Mouse (Mus musculus) liver, embryonic 11.5 days (tissue): Measurements from ENCODE around the gene Chd5. TPM values are rescaled to one million over a fixed set of nuclear protein-coding genes. Genes with fewer than 3 reads are reported as not detected.

Experiments
- ATAC-seq: fragments of 200-750 bp; cut with Nextera tagmentation; replicated peaks from 2 replicates; pipeline ENCODE4 v1.8.0; 2017; ENCODE audit warnings: moderate number of reproducible peaks, mild to moderate bottlenecking, moderate TSS enrichment, moderate library complexity; ENCODE audit not compliant: low FRiP score
- DNase-seq: peaks from one replicate; pipeline ENCODE4 v3.0.0-alpha.2; 2017; ENCODE audit warnings: low spot score
- H3K27ac ChIP-seq: fragments of 300-500 bp; sonication (generic); 2 replicates; pipeline ENCODE4 v1.5.1; 2014; ENCODE audit warnings: mild to moderate bottlenecking, low read depth, low read length, control low read depth
- H3K27me3 ChIP-seq: fragments of 300-500 bp; sonication (generic); replicated peaks from 2 replicates; pipeline ENCODE4 v1.6.1; 2014; ENCODE audit warnings: low read length, mixed read lengths; ENCODE audit not compliant: control insufficient read depth, insufficient read depth
- H3K36me3 ChIP-seq: fragments of 300-500 bp; sonication (generic); 2 replicates; pipeline ENCODE4 v1.6.1; 2014; ENCODE audit warnings: mild to moderate bottlenecking, low read length, moderate library complexity, mixed read lengths; ENCODE audit not compliant: control insufficient read depth, insufficient read depth
- H3K4me1 ChIP-seq: fragments of 300-500 bp; sonication (generic); replicated peaks from 2 replicates; pipeline ENCODE4 v1.6.1; 2014; ENCODE audit warnings: low read length, mixed read lengths; ENCODE audit not compliant: control insufficient read depth, insufficient read depth
- H3K4me2 ChIP-seq: fragments of 300-500 bp; sonication (generic); 2 replicates; pipeline ENCODE4 v1.6.1; 2014; ENCODE audit warnings: mild to moderate bottlenecking, control low read depth, moderate library complexity
- H3K4me3 ChIP-seq: fragments of 300-500 bp; sonication (generic); 2 replicates; pipeline ENCODE4 v1.5.1; 2014; ENCODE audit warnings: low read depth, low read length, control low read depth
- H3K9ac ChIP-seq: fragments of 300-500 bp; sonication (generic); 2 replicates; pipeline ENCODE4 v1.6.1; 2014; ENCODE audit warnings: low read depth, low read length, control low read depth
- H3K9me3 ChIP-seq: fragments of 300-500 bp; sonication (generic); 2 replicates; pipeline ENCODE4 v1.6.1; 2016; ENCODE audit warnings: low read length, inconsistent platforms, mixed read lengths; ENCODE audit not compliant: control insufficient read depth
- WGBS: fragments of 180-500 bp; shearing (Covaris S2); extraction: QIAGEN DNeasy Blood & Tissue Kit; methylation state at CpG from one replicate; pipeline ENCODE4 v1.1.7; 2014; 5-methylcytosine and 5-hydroxymethylcytosine counted together
- polyA plus RNA-seq: library from polyadenylated mRNA; unstranded; fragments of >200 nt; fragmentation: Nextera tagmentation; extraction: Ambion mirVana; gene quantifications from 2 replicates; pipeline ENCODE4 v1.2.1, GENCODE M21; 2014

Chd5 gene
- polyA plus RNA-seq, 1 experiment from 2014 or later: 0.32 TPM

DNA sequence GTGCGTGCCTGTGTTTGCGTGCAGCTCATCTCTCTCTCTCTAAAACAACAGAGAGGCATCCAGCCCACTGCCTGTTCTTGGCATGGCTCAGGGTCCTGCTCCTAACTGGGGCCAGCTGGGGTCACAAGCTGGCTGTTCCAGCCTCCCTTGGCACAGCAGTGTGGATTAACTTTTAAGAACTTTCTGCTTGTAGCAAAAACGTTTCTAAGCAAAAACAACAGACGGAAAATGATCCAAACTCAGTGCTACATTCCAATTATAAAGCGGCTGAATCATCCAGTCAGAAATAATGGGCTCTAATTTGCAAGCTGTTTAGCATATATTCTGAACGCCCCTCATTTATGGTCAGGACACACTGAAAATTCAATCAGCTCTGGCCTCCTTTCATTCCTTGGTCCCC lies 66.7 kb downstream of the Chd5 start:
- no peak overlapping the region for H3K4me3 ChIP-seq
- no peak overlapping the region for H3K9ac ChIP-seq
- DNase-seq (no peak), ATAC-seq (no peak)
- 71% methylated on average over 6 of the region's 6 CpGs for WGBS
- no peaks in the 10 kb centered on the region for H3K4me1 ChIP-seq
- H3K27me3 ChIP-seq: no peaks in the 10 kb centered on the region
- no peaks in the 10 kb centered on the region for H3K36me3 ChIP-seq
- no peak overlapping the region for H3K27ac ChIP-seq
- no peak overlapping the region for H3K4me2 ChIP-seq
- H3K9me3 ChIP-seq: no peaks in the 10 kb centered on the region

DNA sequence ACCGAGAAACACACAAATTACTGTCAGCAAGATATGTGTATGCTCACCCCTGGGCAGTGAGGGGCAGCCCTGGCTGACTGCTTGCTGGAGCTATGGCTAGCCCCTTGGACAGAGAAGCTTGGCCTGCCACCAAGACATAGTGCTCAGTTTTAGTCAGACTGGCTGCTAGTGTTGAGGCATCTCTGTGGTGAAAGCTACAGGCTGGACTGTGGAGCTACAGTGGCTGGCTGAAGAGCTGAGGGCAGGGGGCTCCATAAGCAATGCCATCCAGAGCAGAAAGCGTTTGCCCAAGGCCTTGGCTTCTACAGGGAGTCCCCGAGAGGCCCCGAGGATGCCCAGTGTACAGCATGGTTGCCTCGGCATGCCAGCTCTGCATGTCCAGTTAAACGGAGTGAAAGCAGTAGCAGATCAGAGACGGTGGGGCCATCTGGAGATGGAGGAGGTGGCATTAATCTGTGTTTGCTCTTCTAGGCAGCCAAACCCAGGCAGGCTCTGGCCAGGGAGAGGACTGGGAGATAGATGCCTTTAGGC lies 67.3 kb downstream of the Chd5 start:
- no peaks in the 10 kb centered on the region for H3K36me3 ChIP-seq
- no peak overlapping the region for H3K9ac ChIP-seq
- H3K27me3 ChIP-seq: no peaks in the 10 kb centered on the region
- no peak overlapping the region for H3K27ac ChIP-seq
- no peak overlapping the region for H3K4me2 ChIP-seq
- DNase-seq (no peak), ATAC-seq (no peak)
- H3K9me3 ChIP-seq: no peaks in the 10 kb centered on the region
- H3K4me1 ChIP-seq: no peaks in the 10 kb centered on the region
- WGBS: 74% methylated on average over 7 of the region's 7 CpGs
- no peak overlapping the region for H3K4me3 ChIP-seq

DNA sequence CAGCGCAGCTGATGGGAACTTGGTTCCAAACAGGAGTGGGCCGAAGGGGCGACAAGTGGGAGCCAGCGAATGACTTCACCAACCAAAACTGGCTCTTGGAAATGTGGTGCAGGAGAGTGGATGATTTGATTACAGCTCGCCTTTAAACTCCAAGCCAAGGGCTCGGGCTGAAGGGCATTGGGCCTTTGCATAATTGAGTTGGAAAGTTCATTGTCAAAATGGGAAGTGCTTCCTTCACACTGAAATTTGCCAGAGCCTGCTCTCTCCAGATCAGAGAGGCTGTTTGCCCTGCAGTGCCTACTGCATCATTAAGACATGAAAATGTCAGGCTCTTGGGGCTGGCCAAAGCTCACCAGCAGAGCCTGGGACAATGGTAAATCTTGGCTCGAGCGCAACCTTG lies 68.1 kb downstream of the Chd5 start:
- no peak overlapping the region for H3K27ac ChIP-seq
- no peak overlapping the region for H3K4me3 ChIP-seq
- no peak for DNase-seq
- H3K9ac ChIP-seq: no peak overlapping the region
- no peaks in the 10 kb centered on the region for H3K27me3 ChIP-seq
- no peak for ATAC-seq
- H3K4me1 ChIP-seq: no peaks in the 10 kb centered on the region
- 77% methylated on average over 8 of the region's 8 CpGs for WGBS
- no peaks in the 10 kb centered on the region for H3K36me3 ChIP-seq
- no peaks in the 10 kb centered on the region for H3K9me3 ChIP-seq
- no peak overlapping the region for H3K4me2 ChIP-seq

DNA sequence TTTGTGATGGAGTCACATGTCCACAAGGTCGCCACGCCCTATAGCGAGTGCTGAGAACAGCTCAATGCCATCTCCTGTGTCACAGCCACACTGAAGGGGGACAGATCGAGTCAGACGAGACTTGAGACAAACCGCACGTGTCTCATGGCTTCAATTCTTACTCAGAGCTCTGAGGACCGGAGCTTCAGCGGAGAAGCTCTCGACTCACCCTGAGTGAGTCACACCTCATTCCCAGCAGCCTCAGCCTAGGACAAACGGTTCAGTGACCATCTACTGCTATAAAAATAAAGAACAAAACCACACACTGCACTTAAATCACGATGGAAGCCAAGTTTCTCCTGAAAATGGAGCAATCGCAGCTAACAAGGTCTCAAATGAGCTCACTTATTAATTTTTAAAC lies 72.5 kb downstream of the Chd5 start:
- ATAC-seq: no peak
- WGBS: 75% methylated on average over 13 of the region's 13 CpGs

DNA sequence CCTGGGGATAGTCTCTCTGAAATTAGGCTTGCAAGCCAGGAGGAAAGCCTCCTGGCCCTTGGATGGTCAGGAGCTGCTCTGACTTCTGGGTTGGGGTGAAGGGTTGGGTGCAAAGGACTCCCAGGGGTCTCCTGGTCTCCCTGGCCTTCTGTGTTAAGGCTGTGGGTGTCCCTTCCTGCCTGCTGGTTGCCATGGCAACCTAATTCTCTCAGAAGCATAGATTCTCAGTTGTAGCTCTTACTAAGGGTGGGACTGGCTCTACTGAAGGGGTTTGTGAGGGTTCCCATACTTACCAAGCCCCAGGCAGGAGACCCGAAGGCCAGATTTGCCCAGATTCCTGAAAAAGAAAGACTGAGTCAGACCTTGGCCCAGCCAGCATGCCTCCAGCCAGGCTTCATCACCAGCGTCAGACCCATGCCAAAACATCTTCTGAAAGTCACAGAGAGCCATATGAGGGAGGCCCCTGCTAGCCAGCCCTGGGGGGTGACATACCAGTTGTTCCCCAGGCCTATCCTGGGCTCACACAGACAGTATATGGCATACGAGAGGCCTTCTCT lies 74.2 kb downstream of the Chd5 start:
- Histone ChIP-seq H3K4me2 (no peak overlapping the region), H3K36me3 (no peaks in the 10 kb centered on the region), H3K27me3 (no peaks in the 10 kb centered on the region), H3K9me3 (no peaks in the 10 kb centered on the region), H3K27ac (no peak overlapping the region), H3K9ac (no peak overlapping the region), H3K4me1 (no peaks in the 10 kb centered on the region), H3K4me3 (no peak overlapping the region)
- ATAC-seq (no peak), DNase-seq (no peak)
- WGBS: 76% methylated on average over 3 of the region's 3 CpGs

More for the DNA sequence above, 72.5 kb downstream of the Chd5 start:
- Histone ChIP-seq H3K9ac (no peak overlapping the region), H3K27me3 (no peaks in the 10 kb centered on the region), H3K4me1 (no peaks in the 10 kb centered on the region), H3K9me3 (no peaks in the 10 kb centered on the region), H3K27ac (no peak overlapping the region), H3K4me3 (no peak overlapping the region), H3K36me3 (no peaks in the 10 kb centered on the region), H3K4me2 (no peak overlapping the region)
- DNase-seq: no peak

DNA sequence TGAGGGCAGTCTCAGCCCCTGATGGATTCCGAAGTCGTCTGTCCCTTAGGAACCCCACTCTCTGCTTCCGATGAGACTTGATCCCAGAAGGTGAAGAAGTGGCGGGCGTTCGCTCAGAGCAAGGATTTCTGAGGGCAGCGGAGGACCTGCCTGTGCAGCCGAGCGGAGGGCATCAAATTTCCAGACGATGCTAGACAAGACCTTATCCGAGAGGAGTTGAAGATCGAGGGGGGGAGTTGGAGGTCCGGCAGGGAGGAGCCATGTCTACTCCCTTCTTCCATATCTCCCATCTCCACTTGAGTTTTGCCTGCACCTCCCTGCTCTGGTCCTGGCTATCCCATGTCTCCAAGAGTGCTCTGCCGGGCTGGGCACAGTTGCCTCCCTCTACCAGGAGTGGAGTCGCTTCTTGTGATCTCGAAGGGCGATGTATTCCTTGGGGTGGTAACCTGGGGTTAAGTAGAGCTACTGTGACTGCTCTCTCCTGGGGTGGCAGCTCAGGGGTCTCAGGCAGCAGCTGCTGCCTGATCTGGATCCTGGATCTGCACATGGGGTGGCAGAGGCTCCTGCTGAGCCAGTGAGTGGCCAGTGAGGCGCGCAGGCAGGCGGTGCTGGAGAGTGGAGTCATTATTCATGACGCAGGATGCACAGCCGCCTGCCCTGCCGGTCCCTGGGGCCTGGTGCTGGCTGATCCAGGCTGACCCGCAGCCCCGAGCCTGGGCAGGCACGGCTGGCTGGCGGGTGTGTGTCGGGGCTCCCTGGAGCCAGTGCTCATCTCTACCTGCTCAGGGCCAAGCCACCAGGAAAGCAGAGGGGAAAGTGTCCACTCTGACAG lies 80.0 kb downstream of the Chd5 start:
- Histone ChIP-seq H3K36me3 (no peaks in the 10 kb centered on the region), H3K9ac (no peak overlapping the region), H3K4me3 (no peak overlapping the region), H3K9me3 (no peaks in the 10 kb centered on the region), H3K27ac (no peak overlapping the region), H3K4me1 (no peaks in the 10 kb centered on the region), H3K4me2 (no peak overlapping the region), H3K27me3 (no peaks in the 10 kb centered on the region)
- 50% methylated on average over 28 of the region's 28 CpGs for WGBS
- ATAC-seq: no peak
- no peak for DNase-seq

DNA sequence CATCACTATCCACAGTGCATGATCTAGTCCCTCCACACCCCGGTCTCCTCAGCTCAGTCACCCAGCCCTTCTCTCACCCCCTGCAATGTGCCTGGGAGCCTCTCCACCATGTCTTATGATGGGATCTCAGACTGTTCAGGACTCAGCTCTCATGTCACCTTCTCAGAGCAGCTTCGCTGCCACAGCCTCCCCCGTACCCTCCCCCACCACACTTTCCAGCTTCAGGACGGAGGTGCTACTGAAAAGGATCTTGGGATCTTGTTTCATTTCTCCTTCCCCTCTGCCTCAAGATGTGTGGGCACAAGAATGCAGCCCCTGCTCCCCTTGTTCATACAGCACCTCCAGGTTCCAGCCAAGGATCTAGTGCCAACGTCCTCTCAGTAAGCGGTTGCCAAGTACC lies 85.1 kb downstream of the Chd5 start:
- DNase-seq (no peak), ATAC-seq (no peak)
- H3K9me3 ChIP-seq: no peaks in the 10 kb centered on the region
- no peaks in the 10 kb centered on the region for H3K27me3 ChIP-seq
- H3K27ac ChIP-seq: no peak overlapping the region
- no peak overlapping the region for H3K9ac ChIP-seq
- no peak overlapping the region for H3K4me2 ChIP-seq
- H3K36me3 ChIP-seq: no peaks in the 10 kb centered on the region
- WGBS: 87% methylated on average over 6 of the region's 6 CpGs
- H3K4me3 ChIP-seq: no peak overlapping the region
- H3K4me1 ChIP-seq: no peaks in the 10 kb centered on the region

DNA sequence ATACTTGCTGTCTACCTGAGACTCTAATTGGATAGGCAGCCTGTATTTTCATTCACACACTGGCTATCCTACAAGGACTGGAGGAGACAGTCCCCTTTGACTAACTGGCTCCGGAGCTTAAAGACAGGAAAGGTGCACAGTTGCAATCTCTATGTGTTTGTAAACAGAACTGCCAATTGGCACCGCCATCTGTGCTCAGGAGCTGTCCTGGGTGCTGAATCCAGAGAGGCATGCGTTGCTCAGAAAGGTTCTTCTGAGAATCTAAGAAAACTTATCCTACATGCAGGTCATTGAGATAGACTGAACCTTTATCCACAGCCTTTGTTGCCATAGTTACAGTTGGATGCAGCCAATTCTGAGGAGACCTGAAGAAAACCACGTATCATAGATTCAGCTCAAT lies 85.9 kb downstream of the Chd5 start:
- H3K9me3 ChIP-seq: no peaks in the 10 kb centered on the region
- DNase-seq (no peak), ATAC-seq (no peak)
- H3K36me3 ChIP-seq: no peaks in the 10 kb centered on the region
- H3K4me2 ChIP-seq: no peak overlapping the region
- no peak overlapping the region for H3K27ac ChIP-seq
- H3K9ac ChIP-seq: no peak overlapping the region
- no peak overlapping the region for H3K4me3 ChIP-seq
- WGBS: 42% methylated on average over 4 of the region's 4 CpGs
- no peaks in the 10 kb centered on the region for H3K4me1 ChIP-seq
- no peaks in the 10 kb centered on the region for H3K27me3 ChIP-seq

DNA sequence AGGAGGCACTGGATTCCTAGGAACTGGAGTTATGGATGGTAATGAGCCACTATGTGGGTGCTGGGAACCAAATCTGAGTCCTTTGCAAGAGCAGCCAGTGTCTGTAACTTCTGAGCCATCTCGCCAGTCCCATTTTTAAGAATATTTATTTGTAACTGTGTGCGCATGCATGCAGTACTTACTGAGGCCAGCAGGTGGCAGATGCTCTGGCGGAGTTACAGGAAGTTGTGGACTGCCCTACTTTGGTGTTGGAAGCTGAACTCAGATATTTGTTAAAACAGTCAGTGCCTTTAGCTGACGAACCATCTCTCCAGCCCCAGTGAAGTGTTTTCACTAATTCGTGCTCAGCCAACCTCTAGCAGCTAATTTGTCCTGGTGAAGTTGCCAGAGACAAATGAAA lies 86.5 kb downstream of the Chd5 start:
- Histone ChIP-seq H3K27me3 (no peaks in the 10 kb centered on the region), H3K4me2 (no peak overlapping the region), H3K9me3 (no peaks in the 10 kb centered on the region), H3K9ac (no peak overlapping the region), H3K4me1 (no peaks in the 10 kb centered on the region), H3K4me3 (no peak overlapping the region), H3K36me3 (no peaks in the 10 kb centered on the region), H3K27ac (no peak overlapping the region)
- 59% methylated on average over 5 of the region's 5 CpGs for WGBS
- no peak for ATAC-seq
- DNase-seq: no peak
